Mouse (Mus musculus) lung, embryonic 15.5 days (tissue): ENCODE results near the gene Plxnc1. TPM values are rescaled to one million over a fixed set of nuclear protein-coding genes. Genes with fewer than 3 reads are reported as not detected.
A peak's percentile ranks its signal among the peaks of the same experiment; 100 is the strongest.

Experiments used
- ATAC-seq: fragments of 200-750 bp; cut with Nextera tagmentation; 2 replicates; pipeline ENCODE4 v1.8.0; 2017; ENCODE audit warnings: moderate number of reproducible peaks, borderline replicate concordance; ENCODE audit not compliant: low FRiP score, low TSS enrichment; ENCODE audit errors: extremely low read depth
- H3K27ac ChIP-seq: fragments of 300-500 bp; sonication (generic); 2 replicates; pipeline ENCODE4 v1.5.1; 2015; ENCODE audit warnings: moderate library complexity, mild to moderate bottlenecking, inconsistent platforms
- H3K27me3 ChIP-seq: fragments of 300-500 bp; sonication (generic); 2 replicates; pipeline ENCODE4 v1.6.1; 2015; ENCODE audit warnings: inconsistent platforms
- H3K36me3 ChIP-seq: fragments of 300-500 bp; sonication (generic); 2 replicates; pipeline ENCODE4 v1.6.1; 2015; ENCODE audit warnings: inconsistent platforms
- H3K4me1 ChIP-seq: fragments of 300-500 bp; sonication (generic); 2 replicates; pipeline ENCODE4 v1.6.1; 2015; ENCODE audit warnings: inconsistent platforms
- H3K4me2 ChIP-seq: fragments of 300-500 bp; sonication (generic); 2 replicates; pipeline ENCODE4 v1.6.1; 2015; ENCODE audit warnings: inconsistent platforms, mild to moderate bottlenecking, moderate library complexity
- H3K4me3 ChIP-seq: fragments of 300-500 bp; sonication (generic); 2 replicates; pipeline ENCODE4 v1.5.1; 2015; ENCODE audit warnings: mild to moderate bottlenecking, inconsistent platforms
- H3K9ac ChIP-seq: fragments of 300-500 bp; sonication (generic); 2 replicates; pipeline ENCODE4 v1.6.1; 2015; ENCODE audit warnings: inconsistent platforms
- H3K9me3 ChIP-seq: fragments of 300-500 bp; sonication (generic); 2 replicates; pipeline ENCODE4 v1.6.1; 2016; ENCODE audit warnings: inconsistent platforms
- WGBS: fragments of 180-500 bp; shearing (Covaris S2); methylation state at CpG from one replicate; pipeline ENCODE4 v1.1.7; 2015; 5-methylcytosine and 5-hydroxymethylcytosine counted together
- polyA plus RNA-seq: library from polyadenylated mRNA; unstranded; fragments of >200 nt; fragmentation: Nextera tagmentation; extraction: Ambion mirVana; gene quantifications from 2 replicates; pipeline ENCODE4 v1.2.1, GENCODE M21; 2015

Plxnc1 gene
- polyA plus RNA-seq, 1 experiment from 2014 or later: 7.1 TPM

- Histone ChIP-seq H3K9ac (no peak overlapping the region), H3K27me3 (no peaks in the 10 kb centered on the region), H3K9me3 (no peaks in the 10 kb centered on the region), H3K4me2 (peak overlapping the region; percentile 20; the same call in 1 of the 2 replicates), H3K27ac (peak overlapping the region; percentile 6; the same call in 1 of the 2 replicates), H3K36me3 (no peaks in the 10 kb centered on the region), H3K4me1 (peaks cover 12% of the 10 kb centered on the region; the same call in 1 of the 2 replicates), H3K4me3 (no peak overlapping the region)
- ATAC-seq: no peak
- WGBS: 45% methylated on average over 9 of the region's 9 CpGs
Observed at GRCm38 (mm10) chr10:94974345-94975098, 29.9 kb upstream of the Plxnc1 start.

GRCm38 (mm10) chr10:94971625-94972161, 27.1 kb upstream of the Plxnc1 start:
- 71% methylated on average over 3 of the region's 3 CpGs for WGBS
- Histone ChIP-seq H3K9me3 (no peaks in the 10 kb centered on the region), H3K4me3 (no peak overlapping the region), H3K27me3 (no peaks in the 10 kb centered on the region), H3K4me2 (no peak overlapping the region), H3K27ac (no peak overlapping the region), H3K9ac (no peak overlapping the region), H3K4me1 (peaks cover 12% of the 10 kb centered on the region; the same call in 1 of the 2 replicates), H3K36me3 (no peaks in the 10 kb centered on the region)
- no peak for ATAC-seq

GRCm38 (mm10) chr10:94970221-94970620, 25.6 kb upstream of the Plxnc1 start:
- Histone ChIP-seq H3K27ac (no peak overlapping the region), H3K4me1 (0 out of 2 replicates have a peak, but pooled peaks cover 5% of the 10 kb centered on the region), H3K4me3 (no peak overlapping the region), H3K9ac (no peak overlapping the region), H3K9me3 (0 out of 2 replicates have a peak, but pooled peaks cover 2% of the 10 kb centered on the region), H3K4me2 (no peak overlapping the region), H3K36me3 (no peaks in the 10 kb centered on the region), H3K27me3 (no peaks in the 10 kb centered on the region)
- WGBS: 74% methylated on average over 6 of the region's 6 CpGs
- no peak for ATAC-seq

GRCm38 (mm10) chr10:94967468-94967867, 22.8 kb upstream of the Plxnc1 start:
- 82% methylated on average over 7 of the region's 7 CpGs for WGBS
- ATAC-seq: no peak

GRCm38 (mm10) chr10:94966789-94967188, 22.2 kb upstream of the Plxnc1 start:
- WGBS: 85% methylated on average over 7 of the region's 7 CpGs
- ATAC-seq: no peak
- no peaks in the 10 kb centered on the region for H3K4me1 ChIP-seq
- no peak overlapping the region for H3K4me3 ChIP-seq
- no peak overlapping the region for H3K9ac ChIP-seq
- no peaks in the 10 kb centered on the region for H3K27me3 ChIP-seq
- no peak overlapping the region for H3K4me2 ChIP-seq
- H3K27ac ChIP-seq: no peak overlapping the region
- H3K9me3 ChIP-seq: 0 out of 2 replicates have a peak, but pooled peaks cover 4% of the 10 kb centered on the region
- no peaks in the 10 kb centered on the region for H3K36me3 ChIP-seq

More at GRCm38 (mm10) chr10:94967468-94967867, 22.8 kb upstream of the Plxnc1 start:
- Histone ChIP-seq H3K9me3 (0 out of 2 replicates have a peak, but pooled peaks cover 4% of the 10 kb centered on the region), H3K4me2 (no peak overlapping the region), H3K36me3 (no peaks in the 10 kb centered on the region), H3K9ac (no peak overlapping the region), H3K4me3 (no peak overlapping the region), H3K27ac (no peak overlapping the region), H3K27me3 (no peaks in the 10 kb centered on the region), H3K4me1 (no peaks in the 10 kb centered on the region)

- WGBS: 90% methylated on average over 3 of the region's 3 CpGs
- no peaks in the 10 kb centered on the region for H3K27me3 ChIP-seq
- no peak for ATAC-seq
- no peak overlapping the region for H3K4me3 ChIP-seq
- H3K9me3 ChIP-seq: 0 out of 2 replicates have a peak, but pooled peaks cover 4% of the 10 kb centered on the region
- no peak overlapping the region for H3K4me2 ChIP-seq
- H3K4me1 ChIP-seq: no peaks in the 10 kb centered on the region
- H3K36me3 ChIP-seq: no peaks in the 10 kb centered on the region
- H3K9ac ChIP-seq: no peak overlapping the region
- H3K27ac ChIP-seq: no peak overlapping the region
Observed at GRCm38 (mm10) chr10:94965093-94965492, 20.5 kb upstream of the Plxnc1 start.

- H3K27ac ChIP-seq: no peak overlapping the region
- H3K4me1 ChIP-seq: no peaks in the 10 kb centered on the region
- ATAC-seq: no peak
- no peaks in the 10 kb centered on the region for H3K27me3 ChIP-seq
- no peak overlapping the region for H3K9ac ChIP-seq
- H3K4me2 ChIP-seq: no peak overlapping the region
- no peak overlapping the region for H3K4me3 ChIP-seq
- H3K9me3 ChIP-seq: 0 out of 2 replicates have a peak, but pooled peaks cover 4% of the 10 kb centered on the region
- WGBS: 77% methylated on average over 10 of the region's 10 CpGs
- H3K36me3 ChIP-seq: no peaks in the 10 kb centered on the region
Observed at GRCm38 (mm10) chr10:94962005-94962404, 17.4 kb upstream of the Plxnc1 start.

- WGBS: 66% methylated on average over 10 of the region's 11 CpGs
Observed at GRCm38 (mm10) chr10:94961283-94961682, 16.6 kb upstream of the Plxnc1 start.

GRCm38 (mm10) chr10:94958311-94958710, 13.7 kb upstream of the Plxnc1 start:
- H3K9me3 ChIP-seq: no peaks in the 10 kb centered on the region
- no peak overlapping the region for H3K9ac ChIP-seq
- H3K4me3 ChIP-seq: no peak overlapping the region
- H3K27me3 ChIP-seq: no peaks in the 10 kb centered on the region
- H3K4me2 ChIP-seq: no peak overlapping the region
- no peak for ATAC-seq
- no peak overlapping the region for H3K27ac ChIP-seq
- no peaks in the 10 kb centered on the region for H3K36me3 ChIP-seq
- H3K4me1 ChIP-seq: no peaks in the 10 kb centered on the region
- 10% methylated on average over 7 of the region's 7 CpGs for WGBS

More at GRCm38 (mm10) chr10:94961283-94961682, 16.6 kb upstream of the Plxnc1 start:
- H3K36me3 ChIP-seq: no peaks in the 10 kb centered on the region
- no peaks in the 10 kb centered on the region for H3K4me1 ChIP-seq
- H3K4me3 ChIP-seq: no peak overlapping the region
- no peaks in the 10 kb centered on the region for H3K27me3 ChIP-seq
- no peak overlapping the region for H3K9ac ChIP-seq
- H3K9me3 ChIP-seq: 0 out of 2 replicates have a peak, but pooled peaks cover 4% of the 10 kb centered on the region
- no peak overlapping the region for H3K27ac ChIP-seq
- H3K4me2 ChIP-seq: no peak overlapping the region
- ATAC-seq: no peak

GRCm38 (mm10) chr10:94957705-94958104, 13.1 kb upstream of the Plxnc1 start:
- no peak overlapping the region for H3K4me2 ChIP-seq
- H3K4me1 ChIP-seq: no peaks in the 10 kb centered on the region
- H3K9ac ChIP-seq: no peak overlapping the region
- no peaks in the 10 kb centered on the region for H3K27me3 ChIP-seq
- 76% methylated on average over 7 of the region's 7 CpGs for whole genome bisulfite sequencing
- ATAC-seq: no peak
- no peak overlapping the region for H3K4me3 ChIP-seq
- no peaks in the 10 kb centered on the region for H3K9me3 ChIP-seq
- no peak overlapping the region for H3K27ac ChIP-seq
- H3K36me3 ChIP-seq: no peaks in the 10 kb centered on the region

- 69% methylated on average over 10 of the region's 10 CpGs for WGBS
- ATAC-seq: no peak
- Histone ChIP-seq H3K4me1 (peaks cover 14% of the 10 kb centered on the region), H3K9me3 (no peaks in the 10 kb centered on the region), H3K27ac (no peak overlapping the region), H3K9ac (no peak overlapping the region), H3K4me2 (no peak overlapping the region), H3K27me3 (peaks cover 17% of the 10 kb centered on the region; the same call in 1 of the 2 replicates), H3K4me3 (no peak overlapping the region), H3K36me3 (no peaks in the 10 kb centered on the region)
Observed at GRCm38 (mm10) chr10:94947915-94948675, 3.5 kb upstream of the Plxnc1 start.
